Mouse (Mus musculus) spleen, adult 18-20 months (tissue): Measurements from ENCODE around the gene Itfg1.
"Not testable (repeated sequence)": the region's sequence is repeated elsewhere in the genome, so short reads cannot be mapped to it uniquely, and the experiment has no call there.

Source experiments
- DNase-seq, 2 experiments: peaks; one replicate each; pipeline ENCODE4 v3.0.0; 2022; ENCODE audit warnings: mixed read lengths in 2 of 2

Gene Itfg1

GRCm38 (mm10) chr8:85840657-85841488 is at the start of gene Itfg1, which contains the start of gene Phkb:
TSS of gene Itfg1 (minus strand) at chr8:85840921.
TSS of gene Phkb (plus strand) at chr8:85840959.
- DNase-seq = peak; percentile 76 to 93

DNA sequence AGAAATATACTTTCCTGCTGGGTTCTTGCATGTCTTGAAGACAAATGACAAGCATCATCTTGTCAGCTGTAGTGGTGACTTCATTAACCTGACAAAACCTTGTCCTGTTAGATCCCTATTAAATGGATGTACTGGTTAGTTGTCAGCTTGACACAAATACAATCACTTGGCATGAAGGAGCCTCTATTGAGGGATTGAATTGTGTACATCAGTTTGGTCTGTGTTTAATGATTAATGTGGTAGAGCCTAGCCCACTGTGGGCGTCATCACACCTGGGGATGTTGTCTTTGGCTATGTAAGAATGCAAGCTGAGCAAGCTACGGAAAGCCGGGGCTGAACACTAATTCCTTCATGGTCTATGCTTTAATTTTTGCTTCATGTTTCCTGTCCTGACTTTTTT is 44.1 kb upstream of the Itfg1 start:
- DNase-seq = no peak

- DNase-seq = no peak
Measured at GRCm38 (mm10) chr8:85879624-85880023, 38.9 kb upstream of the Itfg1 start.

DNA sequence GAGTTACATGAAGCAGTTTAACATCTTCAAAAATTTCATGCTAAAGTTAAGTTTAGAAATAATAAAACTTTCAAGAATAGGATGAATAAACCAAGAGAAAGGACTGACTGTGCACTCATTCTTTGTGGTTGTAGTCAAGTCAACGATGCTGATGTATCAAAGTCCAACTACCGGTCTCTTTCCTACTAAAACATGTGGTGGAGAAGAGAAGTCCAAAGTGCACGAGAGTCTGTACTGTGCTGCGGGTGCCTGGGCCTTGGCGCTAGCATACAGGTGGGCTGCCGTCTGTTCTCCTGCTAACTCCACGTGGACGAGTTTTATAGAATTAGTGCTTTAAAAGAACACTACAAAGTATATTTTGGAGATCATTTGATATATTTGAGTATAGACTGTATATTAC is 37.3 kb upstream of the Itfg1 start:
- no peak for DNase-seq

DNA sequence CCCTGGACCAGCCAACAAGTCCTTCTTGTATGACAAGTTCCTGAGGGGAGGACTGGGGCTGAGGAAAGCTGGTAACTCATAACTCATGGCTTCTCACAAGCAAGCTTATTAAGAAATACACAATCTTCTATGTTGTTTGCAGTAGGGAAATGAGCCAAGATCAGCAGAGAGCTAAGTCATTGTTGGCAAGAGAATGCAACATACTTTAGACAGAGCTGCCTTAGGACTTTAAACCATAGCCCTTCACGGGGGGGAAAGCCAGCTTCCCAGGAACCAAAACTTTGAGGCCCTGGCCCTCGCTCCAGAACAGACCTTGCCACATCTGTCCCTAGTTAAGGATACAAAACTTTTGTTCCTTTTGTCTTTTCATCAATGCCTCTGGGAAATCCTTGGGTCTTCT is 30.9 kb upstream of the Itfg1 start:
- no peak for DNase-seq

DNA sequence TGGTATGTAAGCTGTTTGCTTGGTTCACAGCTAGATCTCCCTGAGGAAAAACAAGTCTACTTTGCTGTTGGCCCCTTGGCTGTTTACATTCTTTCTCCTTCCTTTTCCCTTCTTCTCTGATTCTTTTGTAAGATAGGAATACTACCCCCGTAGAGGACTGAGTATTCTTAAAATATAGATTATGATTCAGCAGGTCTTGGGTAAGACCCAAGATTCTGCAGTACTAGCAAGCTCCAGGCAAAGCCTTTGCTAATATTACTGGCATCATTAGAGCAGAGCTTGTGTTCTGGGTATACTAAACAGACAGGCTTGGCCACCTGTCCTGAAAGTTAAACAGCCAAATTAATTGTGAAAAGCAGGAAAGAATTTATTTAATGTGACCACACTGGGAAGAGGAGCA is 21.7 kb upstream of the Itfg1 start:
- DNase-seq = no peak

DNA sequence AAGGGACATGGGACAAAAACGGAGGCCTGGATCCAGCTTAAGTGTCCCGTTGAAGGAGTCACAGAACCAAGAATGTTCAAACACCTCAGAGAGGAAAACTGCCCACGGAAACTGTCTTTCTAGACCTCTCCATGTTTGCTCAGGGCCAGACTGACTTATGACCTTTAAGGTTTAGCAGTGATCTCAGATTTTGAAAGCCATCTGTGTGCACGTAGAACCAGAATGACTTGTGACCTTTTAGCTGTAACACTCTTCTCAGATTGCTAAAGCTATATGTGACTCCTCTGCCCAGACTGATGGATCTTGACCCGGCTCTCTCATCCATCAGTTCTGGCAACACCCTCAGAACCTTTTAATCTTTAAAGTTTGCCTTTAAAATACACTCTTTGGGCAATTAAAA is 19.9 kb upstream of the Itfg1 start:
- DNase-seq = no peak

DNA sequence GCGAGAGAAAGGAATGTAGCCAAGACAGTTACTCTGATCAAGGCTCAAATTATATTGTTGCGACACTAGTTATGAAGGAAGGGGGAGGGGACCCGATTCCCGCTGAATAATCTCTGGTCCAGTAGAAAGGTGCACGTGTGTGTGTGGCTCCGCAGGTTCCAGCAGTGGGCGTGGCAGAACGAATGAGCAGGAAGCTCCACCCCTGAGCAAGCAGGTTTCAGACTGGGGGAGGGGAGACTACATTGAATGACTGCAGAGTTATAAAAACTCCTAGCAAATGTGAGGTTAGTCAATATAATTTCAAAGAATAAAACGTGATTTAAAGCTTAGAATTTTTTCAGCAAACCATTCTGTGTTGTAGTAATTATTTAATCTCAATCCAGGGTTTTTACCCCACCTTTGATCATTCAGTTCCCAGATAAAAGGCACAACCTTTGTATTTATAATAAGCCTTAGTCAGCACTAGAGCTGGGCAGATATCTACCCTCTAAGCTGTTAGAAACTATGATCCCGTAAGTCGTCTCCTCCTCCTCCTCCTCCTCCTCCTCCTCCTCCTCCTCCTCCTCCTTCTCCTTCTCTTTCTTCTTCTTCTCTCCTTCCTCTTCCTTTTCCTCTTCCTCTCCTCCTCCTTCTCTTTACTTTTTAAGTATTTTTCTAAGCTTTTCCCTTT is 16.6 kb upstream of the Itfg1 start:
- DNase-seq = not testable (repeated sequence)

DNA sequence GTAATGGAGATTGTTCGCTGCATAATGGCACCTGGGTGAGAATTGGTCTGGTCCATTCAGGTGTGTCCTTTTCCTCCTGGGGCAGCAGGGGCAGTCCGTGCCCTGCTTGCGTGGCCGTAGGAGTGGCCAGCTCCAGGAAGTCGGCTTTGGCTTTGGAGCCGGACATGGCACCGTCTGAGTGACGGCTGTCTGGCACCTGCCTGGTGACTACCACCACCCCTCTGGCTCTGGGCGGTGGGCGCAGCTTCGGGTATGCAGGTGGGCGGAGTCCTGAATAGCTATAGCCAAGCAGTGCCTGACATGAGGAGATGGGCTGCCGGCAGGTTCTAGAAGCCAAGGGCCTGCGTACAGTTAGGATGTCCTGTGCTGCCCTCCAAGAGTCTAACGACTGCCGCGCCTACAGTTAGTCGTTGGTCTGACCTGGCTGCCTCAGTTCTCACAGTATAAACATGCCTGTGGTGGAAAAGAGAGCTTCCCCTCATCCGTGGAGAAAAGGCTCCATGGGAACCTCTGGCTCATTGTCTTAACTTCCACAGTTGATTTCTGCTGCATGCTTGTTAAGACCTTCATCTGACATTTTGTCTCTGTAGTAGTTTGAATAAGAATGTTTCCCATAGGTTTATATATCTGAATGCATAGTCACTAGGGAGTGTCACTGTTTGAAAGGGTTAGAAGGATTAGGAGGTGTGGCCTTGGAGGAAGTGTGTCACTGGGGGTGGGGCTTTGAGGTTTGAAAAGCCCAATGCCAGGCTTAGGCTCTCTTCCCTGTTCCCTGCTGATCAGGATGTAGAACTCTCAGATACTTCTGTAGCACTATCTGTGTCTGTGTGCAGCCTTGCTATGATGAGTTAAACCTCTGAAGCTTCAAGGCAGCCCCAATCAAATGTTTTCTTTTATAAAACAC is 13.8 kb upstream of the Itfg1 start:
- no peak for DNase-seq

- no peak for DNase-seq
Measured at GRCm38 (mm10) chr8:85845887-85846286, 5.2 kb upstream of the Itfg1 start.

- DNase-seq = no peak
Measured at GRCm38 (mm10) chr8:85841489-85841795, 721 bp upstream of the Itfg1 start.

- no peak for DNase-seq
Measured at GRCm38 (mm10) chr8:85839916-85840656, 635 bp downstream of the Itfg1 start.

DNA sequence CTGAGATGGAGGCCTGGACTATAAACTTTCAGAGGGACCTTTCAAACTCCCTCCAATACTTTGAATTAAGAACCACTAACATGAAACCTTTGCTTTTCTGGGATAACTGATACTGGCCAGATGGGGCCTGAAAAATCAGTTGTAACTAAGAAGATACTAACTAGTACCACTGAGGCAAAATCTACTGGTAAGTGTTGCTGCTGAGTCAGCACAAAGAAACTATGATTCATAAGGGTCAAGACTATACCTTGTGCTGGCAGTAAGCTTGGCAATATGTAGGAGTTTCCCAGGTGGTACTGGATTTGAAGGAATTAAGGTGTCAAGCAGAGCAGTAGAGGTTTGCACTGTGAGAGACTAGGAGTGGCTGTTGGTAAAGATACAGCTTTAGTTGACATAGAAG is 27.1 kb downstream of the Itfg1 start:
- no peak for DNase-seq

DNA sequence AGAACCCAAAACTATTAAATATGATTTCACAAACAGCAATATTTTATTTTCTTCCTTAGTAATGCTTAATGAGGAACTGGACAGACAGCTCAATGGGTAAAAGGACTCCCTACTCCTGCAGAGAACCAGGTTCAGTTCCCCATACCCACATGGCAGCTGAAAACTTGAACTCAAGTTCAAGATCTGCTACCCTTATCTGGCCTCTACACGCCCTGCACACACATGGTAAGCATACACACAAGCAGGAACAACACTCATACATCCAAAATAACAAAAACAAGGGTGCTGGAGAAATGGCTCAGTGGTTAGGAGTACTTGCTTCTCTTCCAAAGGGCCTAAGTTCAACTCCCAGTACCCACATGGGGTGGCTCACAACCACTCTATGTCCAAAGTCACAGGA is 39.3 kb downstream of the Itfg1 start:
- no peak for DNase-seq

DNA sequence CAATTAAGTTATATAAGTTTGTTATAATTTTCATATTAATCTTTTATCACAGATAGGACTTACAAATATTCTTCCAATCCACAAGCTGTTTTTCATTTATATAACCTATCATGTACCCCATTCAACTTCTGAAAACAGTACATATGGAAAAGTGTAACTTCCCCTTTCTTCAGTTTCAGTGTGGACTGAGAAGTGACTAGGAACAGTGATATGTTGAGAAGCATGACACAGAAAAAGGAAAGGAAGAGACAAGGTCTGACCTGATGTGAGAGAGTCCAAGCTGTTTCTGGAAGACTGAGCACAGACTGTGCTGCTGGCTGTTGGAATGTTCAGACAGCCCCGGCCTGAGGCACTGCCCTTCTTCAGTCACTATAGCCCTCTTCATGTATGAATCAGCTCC is 40.6 kb downstream of the Itfg1 start:
- DNase-seq = no peak

DNA sequence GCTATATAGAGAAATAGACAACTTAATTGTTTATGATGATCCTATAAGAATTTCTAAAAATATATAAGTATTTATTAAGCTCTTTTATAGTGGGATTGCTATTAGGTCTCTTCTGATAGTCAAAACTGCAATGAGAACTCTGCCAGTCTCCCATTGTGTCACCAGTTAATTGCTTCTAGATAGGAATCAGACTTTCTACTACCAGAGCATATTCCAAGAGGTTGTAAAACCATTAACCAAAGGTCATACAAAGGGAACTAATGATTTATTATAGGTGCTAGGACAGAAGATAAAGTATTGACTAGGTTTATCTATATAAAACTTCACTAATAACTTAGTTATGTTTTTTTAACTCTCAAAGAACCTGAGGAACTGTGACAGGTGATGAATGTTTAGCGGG is 44.3 kb downstream of the Itfg1 start:
- not testable (repeated sequence) for DNase-seq

- DNase-seq = no peak
Measured at GRCm38 (mm10) chr8:85788341-85788740, 52.4 kb downstream of the Itfg1 start.

- DNase-seq = no peak
Measured at GRCm38 (mm10) chr8:85787909-85788308, 52.8 kb downstream of the Itfg1 start.

- no peak for DNase-seq
Measured at GRCm38 (mm10) chr8:85785506-85785905, 55.2 kb downstream of the Itfg1 start.

DNA sequence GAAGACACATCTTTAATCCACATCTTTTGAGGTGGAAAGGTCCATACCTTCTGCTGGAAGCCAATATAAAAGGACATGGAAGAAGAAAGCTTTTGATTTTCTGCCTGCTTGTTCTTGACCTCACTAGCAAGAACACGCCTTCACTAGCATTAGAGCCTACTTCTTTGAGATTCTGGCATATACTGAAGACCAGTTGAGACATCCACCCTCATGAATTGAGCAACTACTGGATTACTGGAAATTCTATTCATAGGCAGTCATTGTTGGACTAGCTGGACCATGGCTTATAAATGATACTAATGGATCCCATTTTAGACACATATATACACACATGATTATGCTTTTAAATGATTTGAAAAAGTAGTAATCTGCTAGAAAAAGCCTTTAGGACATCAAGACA is 56.9 kb downstream of the Itfg1 start:
- DNase-seq = no peak

DNA sequence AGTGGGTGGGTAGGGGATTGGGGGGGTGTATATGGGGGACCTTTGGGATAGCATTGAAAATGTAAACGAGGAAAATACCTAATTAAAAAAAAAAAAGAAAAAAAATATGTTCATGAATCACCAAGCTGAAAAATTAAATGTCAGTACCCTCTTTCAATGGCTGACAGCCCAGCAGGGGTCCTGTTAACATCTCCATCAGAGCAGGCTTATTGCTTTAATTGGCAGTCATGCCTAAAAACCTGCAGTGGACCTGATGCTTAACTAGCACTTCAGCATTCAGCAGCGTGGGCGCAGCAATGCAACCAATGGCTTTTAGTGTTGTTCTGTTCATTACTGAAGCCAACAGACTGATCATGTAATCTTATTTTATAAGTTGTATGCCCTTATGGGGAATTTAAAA is 60.6 kb downstream of the Itfg1 start:
- no peak for DNase-seq

DNA sequence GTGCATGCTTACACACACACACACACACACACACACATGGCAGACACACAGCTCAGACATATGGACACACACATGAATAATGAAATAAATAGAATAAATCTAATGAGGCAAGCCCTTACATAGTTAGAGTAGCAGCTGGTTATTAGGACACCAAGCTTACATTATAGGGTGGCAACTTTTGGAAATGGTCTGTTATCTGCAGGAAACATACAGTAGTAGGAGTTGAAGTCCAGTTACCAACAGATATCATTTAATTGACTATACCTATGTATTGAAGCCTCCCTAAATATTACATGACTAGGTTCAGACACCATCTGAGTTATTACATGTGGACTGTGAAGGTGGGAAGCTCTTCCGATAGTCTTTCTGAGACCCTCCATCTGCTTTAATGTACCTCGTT is 95.7 kb downstream of the Itfg1 start:
- no peak for DNase-seq

GRCm38 (mm10) chr8:85730545-85730944 is 110.2 kb downstream of the Itfg1 start:
- DNase-seq = no peak
